Mouse (Mus musculus) lung, postnatal 14 days (tissue): ENCODE measurements around the gene Rassf3.

Experiments used
- DNase-seq: peaks from one replicate; pipeline ENCODE4 v3.0.0; 2021

Rassf3 gene

DNA sequence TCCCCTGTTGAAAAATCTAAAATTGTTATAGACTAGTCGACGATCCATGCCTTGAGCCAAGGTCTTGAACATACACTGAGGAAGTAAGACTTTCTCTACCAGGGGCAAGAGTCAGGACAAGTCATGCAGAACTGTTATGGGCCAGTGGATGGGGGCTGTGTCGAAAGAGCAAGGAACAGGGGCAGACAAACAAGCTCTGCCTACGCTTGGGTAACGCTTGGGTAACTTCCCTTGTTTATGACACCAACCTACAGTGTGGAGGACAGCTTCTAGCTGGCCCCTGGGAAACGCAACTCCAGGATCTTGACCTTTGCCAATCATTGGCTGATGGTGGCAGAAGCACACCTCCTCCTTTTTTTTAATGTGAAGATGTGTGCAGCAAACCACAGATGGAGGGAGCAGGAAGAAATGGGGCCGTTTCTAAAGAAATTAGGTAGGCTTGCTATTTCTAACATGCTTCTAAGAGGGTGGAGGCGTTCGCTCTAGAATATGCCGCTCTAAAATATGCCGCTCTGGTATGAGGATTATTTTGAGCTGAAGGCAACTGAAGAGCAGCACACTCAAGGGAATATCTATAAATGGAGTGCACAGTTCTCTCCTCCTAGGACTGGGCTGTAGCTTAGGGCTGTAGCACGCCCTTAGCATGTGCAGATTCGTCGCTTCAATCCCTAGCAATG, 12.6 kb upstream of the Rassf3 start:
- DNase-seq, result peak; percentile 42

DNA sequence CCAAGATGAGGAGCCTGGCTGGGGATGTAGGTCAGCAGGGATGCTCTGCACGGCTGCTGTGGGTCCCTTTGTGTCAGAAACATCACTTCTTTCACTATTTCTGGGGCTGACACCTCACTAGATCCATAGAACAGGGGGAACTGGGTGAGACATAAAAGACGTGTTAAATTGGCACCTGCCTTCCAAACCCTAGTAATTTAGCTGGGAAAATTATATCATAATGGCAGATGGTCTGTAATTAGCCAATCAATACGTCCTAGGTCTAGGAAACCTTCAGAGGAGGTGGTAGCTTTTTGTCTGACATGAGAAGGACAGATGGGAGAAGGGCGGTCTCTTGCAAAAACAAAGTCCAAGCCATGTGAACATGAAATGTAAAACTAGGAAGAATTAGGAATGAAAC, 11.6 kb upstream of the Rassf3 start:
- DNase-seq, result no peak

DNA sequence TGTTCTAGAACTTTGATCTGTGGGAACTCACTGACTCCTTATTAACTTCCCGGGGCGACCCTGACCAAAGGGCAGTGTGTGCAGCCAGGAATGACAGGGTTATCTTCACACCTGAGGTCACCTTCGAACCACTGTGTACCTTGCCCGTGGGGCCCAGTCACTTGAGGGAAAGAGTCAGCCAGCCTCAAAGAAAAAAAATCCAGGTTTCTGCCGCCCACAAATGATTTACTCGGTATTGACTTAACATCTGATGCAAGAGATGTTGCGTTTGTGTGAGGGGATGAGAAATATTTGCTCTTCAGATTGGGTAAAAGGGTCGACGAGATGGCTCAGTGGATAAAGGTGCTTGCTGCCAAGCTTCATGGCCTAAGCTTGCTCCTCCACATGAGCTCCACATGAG, 10.2 kb upstream of the Rassf3 start:
- no peak for DNase-seq

DNA sequence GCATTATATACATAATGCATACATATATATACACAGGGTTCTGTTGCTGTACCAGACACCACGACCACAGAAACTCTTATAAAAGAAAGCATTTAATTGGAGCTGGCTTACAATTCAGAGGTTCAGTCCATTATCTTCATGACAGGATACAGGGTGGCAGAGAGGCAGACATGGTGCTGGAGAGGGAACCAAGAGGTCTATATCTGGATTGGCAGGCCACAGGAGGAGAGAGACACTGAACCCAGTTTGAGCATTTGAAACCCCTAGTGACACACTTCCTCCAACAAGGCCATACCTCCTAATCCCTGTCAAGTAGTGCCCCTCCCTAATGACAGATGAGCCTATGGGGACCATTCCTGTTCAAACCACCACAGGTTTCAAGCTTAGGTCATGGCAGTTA, 7.2 kb upstream of the Rassf3 start:
- no peak for DNase-seq

DNA sequence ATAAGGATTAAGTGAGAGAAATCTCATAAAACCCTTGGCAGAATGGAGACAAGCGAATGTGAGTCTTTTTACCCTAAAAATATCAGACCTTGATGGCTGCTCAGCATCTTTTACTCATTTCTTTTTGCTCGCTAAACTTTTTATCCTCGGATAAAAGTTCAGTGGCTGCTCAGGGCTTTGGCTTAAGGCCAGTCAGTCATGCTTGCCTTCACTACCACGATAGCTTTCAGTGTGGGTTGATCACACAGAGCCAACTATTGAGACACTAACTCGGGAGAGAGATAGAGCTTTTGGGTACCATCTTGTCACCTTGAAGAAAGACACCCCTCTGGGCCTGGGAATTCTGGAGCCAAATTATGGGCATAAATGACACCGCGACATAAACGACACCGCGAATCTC, 5.0 kb upstream of the Rassf3 start:
- DNase-seq, result no peak

DNA sequence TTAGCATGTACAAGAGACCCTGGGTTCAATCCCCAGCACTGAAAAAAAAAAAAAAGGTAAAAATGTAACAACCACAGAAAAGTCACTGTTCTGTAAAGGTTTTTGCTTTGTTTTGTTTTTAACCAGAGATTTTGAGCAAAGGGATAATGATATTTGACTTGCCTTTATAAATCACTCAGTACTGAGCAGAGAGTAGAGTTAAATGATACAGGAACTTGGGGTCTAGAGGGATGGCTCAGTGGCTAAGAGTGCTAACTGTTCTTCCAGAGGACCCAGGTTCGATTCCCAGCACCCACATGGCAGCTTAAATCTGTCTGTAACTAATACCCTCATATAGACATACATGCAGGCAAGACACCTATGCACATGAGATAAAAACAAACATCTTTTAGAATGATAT, 3.8 kb upstream of the Rassf3 start:
- DNase-seq, result no peak

DNA sequence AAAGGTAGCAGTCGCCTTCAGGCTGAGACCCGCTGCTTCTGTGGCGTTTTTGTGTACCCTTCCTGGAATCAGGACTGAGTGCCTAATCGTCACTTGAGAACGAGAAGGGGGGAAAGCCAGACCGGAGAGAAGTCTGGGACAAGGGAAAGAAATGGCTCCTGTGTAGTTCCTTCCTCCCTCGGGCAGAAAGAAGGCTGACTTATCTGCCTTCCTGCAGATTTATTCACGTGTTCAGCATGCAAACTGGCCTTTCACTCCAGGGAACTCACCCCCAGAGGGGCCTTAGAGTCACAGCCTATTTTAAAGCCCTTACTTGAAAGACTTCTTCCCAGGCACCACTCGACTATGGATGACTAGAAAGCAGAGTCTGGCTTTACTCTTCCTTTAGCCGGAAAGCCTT, 1.3 kb upstream of the Rassf3 start:
- DNase-seq, result no peak

DNA sequence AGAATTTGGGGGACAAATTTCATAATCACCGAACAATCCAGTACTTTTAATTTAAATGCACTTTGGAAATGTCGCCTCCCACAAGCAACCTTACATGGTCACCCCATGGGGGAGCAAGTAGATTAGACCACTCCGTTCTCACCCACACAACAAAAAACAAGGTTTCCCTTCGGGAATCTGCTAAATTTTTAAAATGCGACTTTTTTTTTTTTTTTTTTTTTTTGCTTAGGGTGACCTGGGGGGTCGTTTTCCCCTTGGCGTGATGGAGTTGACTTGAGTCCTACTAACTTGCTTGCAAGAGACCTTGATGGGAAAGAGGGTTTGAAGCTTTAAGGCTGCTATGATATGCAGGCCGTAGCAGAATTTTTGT, 806 bp upstream of the Rassf3 start:
- DNase-seq, result no peak

DNA sequence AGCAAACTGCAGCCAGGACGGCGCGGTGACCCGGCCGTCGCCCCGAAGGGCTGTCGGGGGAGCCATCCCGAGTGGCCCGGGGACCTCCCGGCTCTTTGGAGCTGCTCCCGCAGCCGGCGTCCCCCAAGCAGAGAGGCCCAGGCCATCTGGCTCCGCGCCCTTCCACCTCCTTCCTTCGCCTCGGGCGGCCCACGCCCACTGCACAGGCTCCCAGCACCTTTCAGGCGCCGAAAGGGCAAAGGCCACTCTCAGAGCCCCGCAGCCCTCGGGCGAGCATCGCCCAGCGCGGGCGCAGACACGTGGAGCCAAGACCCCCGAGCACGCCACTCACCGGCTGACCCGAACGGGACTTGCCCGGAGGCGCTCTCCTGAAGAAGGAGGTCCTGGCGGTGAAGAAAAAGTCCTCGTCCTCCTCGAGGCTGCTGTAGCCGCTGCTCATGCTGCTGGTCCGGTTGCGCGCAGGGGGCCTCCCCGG, 438 bp downstream of the Rassf3 start:
- peak; percentile 75 for DNase-seq

DNA sequence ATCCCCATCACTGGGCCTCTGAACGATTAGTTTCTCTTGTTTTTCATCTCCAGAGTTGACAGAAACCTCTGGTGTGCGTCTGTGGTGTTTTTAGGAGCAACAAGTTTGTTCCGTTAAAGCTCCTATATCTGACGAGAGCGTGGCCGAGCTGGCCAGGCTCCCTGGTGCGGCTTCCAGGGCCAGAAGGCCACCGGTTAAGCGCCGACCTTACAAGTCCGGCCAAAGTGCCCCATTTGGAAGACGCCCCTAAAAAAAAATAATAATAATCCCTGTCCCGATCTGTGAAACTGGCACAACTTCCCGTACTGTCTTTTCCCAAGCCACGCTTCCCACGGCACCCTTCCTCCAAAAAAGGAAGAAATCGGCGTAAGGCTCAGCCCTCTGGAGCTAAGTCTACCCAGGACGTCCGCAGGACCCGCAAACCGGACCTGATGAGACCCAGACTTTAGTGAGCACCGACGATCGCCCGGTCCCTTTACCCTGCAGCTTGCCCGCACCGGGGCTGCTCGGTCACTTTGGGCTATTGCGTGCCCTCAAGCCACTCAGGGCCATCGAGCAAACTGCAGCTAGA, 961 bp downstream of the Rassf3 start:
- DNase-seq, result peak; percentile 44

DNA sequence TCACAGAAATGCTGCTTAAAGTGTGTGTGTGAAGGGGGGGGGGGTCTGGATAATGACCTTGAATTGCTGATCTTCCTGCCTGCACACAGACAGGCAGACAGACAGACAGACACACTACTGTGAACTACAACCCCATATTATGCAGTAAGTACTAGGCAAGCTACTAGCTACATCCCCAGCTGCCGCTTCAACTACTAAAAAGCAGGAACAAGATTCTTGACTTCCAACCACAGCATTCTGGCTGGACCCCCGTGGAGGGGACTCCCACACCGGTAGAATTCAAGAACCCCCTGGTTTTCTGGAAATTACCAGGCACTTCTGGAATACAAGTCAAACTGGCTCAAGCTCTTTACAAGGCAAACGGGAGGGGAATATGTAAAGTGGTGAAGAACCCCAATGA, 1.9 kb downstream of the Rassf3 start:
- DNase-seq, result no peak

DNA sequence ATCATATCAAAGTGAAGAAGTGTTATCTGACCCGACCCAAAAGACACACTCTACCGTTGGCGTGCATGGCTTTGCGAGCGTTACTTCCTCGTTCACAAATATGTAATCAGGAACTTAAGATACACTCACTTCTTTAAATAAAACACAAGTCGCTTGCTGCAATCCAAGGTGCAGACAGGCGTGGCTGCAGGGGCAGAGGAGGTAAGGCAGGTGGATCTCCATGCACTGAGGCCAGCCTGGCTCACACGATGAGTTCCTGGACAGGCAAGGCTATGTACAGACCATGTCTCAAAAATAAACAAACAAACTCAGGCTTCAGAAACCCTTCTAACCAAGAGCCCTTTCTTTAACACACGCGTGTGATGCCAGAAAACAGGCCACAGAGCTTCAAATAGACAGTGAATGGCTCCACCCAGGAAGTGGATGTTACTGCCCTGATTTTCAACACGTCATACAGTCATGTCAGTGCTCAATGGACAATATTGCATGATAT, 2.4 kb downstream of the Rassf3 start:
- no peak for DNase-seq

DNA sequence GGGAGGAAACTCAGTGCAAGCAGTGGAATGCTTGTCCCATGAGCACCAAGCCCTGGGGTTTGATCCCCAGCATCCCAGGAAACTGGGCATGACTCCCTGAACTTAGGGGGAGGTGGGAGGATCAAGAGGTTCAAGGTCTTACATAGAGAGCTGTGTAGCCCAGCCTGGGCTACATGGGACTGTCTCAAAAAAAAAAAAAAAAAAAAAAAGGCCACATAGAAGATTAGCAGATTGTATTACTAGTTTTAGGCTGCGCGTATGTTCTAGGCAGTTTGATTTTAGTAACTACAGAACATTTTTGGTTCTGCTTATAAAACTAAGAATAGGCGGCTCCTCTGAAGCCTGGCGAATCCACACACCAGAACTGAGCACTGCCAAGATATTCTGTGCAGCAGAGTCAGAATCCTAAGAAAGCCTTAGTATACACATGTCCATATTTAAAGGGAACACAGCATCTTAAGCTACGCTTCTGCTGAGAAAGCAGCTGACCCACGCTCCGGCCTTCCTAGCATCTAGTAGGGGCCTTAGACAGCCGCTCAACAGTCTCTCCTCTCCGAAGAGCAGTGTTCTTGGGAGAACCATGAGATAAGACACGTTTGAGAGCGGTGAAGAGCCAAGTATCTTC, 3.4 kb downstream of the Rassf3 start:
- no peak for DNase-seq

DNA sequence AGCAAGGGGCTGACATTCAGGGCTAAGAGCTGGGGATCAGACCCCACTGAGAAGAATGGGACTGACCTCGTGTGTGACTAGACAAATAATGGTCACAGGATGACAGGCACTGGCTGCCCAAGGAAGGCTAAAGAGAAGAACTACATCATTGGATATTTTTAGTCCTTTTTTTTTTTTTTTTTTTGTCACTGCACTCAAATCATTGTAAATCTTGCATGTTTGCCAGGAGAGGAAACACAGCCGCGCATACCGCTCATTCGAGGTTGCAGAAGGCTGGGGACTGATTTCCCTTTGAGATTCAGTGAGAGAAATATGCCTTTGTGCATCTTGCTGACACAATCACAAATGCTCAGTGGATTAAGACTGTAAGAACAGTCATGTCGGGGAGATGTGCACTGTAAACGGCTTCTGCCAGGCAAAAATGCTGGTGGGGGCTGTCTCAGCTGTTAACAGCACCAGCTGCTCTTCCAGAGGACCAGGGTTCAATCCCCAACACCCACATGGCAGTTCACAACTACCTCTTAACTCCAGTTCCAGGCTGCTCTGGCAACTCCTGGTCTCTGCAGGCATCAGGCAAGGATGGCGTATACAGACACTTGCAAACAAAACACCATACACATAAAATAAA, 4.5 kb downstream of the Rassf3 start:
- DNase-seq, result no peak

DNA sequence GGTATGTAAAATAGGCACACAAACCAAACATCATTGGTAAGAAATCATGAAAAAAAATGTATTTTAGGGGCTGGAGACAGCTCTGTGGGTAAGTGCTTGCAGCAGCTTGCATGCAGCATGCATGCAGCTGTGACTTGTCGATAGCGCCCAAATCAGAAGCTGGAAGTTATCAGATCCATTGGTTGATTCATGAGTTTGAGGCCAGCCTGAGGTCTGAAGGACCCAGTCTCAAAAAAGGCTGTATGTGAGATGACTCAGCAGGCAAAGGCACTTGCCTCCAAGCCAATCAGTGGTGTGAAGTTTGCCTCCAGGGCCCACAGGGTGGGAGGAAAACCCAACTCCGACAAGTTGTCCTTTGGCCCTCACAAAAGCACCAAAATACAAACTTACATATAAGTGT, 6.5 kb downstream of the Rassf3 start:
- DNase-seq, result no peak

DNA sequence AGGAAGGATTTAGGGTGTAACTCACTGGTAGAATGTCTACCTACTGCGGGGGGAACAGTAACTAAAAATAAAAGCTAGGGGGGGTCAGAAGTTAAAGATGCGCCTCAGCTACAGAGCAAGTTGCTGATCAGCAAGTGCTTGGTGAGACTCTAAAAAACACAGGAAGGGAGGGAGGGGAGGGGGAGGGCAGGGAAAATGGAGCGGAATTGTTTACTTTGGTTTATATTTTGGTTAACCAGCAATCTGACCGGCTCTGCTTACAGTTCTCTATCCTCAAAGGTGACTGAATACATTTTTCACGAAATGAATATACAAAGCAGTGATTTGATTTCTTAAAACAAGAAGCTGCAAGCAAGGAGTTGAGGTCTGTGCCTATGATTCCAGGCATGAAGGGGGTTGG, 7.2 kb downstream of the Rassf3 start:
- no peak for DNase-seq

DNA sequence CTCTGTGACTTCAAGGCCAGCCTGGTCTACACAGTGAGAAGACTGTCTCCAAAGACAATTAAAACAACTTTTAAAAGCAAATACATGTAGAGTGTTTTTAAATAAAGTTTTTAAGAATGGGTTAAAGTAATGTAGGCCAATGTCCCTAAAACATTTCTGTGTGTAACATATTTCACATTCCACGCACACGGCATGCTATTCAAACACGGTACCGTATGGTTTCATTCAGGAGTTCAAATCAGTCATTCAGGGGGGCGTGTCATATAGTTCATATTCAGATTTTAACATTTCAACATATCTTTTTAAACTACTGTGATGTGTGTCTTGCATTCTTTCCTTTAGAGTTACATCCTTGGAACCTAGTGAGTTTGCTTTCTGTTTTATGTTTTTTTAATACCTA, 7.9 kb downstream of the Rassf3 start:
- DNase-seq, result no peak

DNA sequence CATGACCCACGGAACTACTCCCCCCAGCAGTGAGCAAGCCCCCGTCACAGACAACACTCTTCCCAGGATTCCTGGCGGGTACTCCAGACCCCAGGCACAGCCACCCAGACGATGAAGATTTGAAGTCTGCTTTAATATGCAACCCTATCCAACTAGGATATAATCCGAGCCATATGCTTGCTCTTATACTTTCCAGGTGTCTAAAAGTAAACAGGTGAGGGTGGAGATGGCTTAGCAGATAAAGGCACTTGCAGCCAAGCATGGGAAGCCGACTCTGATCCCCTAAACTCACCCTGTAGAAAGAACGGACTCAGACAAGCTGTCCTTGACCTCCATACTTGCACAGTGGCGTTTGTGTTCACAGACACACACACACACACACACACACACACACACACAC, 8.4 kb downstream of the Rassf3 start:
- DNase-seq, result no peak

DNA sequence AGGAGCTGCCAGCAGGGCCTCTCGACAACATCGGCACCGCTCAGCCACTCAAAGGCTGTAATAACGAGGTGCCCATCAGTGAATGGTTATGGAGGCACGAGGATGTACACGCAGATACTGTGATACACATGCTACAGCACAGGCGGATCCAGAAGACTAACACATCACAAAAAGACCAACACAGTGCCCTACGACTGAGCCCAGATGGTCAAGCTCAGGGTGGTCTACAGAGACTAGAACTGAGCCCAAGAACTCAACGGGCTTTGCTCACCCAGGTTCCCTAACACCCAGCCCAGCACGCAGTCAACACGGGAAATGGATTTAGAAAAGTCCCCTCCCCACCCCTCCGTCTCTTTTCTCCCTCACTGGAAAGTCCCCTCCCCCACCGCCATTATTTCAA, 9.1 kb downstream of the Rassf3 start:
- no peak for DNase-seq

DNA sequence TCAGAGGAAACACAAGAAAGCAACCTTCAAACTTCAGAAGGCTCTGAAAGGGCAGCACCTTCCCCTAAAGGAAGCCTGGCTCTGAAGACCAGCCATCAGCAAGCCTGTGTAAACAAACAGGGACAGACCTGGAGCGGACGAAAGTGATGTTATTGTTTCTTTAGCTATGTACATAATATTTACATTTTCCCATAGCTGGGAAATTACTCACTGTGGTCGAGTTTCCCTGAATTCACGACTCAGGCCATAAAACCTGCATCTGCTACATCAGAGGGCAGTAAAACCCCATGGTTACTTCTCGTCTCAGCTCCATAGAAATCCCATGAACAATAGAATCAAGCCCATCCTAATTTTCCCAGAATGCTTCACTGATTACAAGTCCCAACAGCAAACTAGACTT, 11.1 kb downstream of the Rassf3 start:
- DNase-seq, result no peak

DNA sequence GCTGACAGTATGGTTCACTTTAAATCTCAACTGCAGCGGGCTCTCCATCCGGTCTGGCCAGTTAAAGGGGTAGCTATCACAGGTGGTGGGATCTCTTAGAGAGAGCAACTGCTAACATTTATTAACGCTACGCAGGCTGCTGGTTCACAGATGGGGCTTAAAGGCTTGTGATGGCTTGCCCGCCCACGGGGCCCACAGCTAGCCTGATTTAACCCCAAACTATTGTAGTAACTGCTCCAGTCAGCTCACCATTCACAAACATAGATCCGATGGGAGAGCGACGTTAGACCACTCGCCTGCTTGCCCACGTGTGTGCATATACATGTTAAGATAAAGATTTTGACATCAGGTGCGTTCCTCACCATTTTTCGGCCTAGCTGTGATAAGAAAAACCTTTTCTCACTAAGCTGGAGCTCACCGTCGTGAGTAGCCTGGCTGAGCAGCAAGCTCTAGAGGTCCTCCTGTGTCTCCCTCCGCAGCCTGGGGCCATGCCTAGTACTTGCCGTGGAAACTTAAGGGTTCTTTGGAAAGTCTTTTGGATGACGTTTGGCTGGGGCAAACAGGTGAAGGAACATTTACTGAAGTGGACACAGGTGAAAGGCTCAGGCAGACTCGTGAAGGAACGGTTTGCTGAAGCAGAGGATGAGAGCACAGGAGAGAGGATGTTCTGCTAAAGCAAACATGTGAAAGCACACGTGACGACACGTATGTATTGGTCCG, 13.8 kb downstream of the Rassf3 start:
- no peak for DNase-seq

DNA sequence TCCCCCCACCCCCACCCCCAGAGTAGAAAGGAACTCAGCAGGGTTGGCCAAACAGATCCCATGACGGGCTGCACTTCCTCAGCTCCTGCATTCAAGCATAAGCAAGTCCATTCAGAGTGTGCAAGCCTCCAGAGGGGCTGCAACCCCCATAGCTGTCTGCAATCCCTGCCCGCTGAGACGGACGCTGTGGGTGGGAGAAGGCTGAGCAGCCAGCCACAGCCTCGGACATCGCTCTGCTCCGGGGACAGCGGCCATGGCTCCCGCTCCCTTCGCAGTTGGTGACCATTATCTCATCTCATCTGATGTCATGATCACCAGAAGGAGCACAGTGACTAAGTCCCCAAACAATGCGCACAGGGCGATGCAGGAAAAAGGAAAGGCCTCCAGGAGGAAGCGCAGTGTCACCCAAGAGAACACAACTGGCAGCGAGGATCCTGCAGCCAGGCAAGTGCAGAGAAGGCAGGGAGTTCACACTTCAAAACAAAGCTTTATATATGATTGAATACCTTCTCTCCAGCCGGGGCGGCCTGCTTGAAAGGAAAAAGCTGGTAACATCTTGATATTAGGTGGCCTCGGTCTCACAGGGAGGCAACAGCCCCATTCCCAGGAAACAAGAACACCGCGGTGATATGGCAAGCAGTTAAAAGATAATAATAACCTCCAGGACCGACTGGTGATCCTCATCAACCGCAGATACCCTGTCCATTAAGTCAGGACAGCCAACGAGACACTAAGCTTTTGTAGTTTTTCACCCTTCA, 14.6 kb downstream of the Rassf3 start:
- peak; percentile 65 for DNase-seq
